Mouse (Mus musculus) liver, embryonic 14.5 days (tissue): ENCODE results near the gene Gm20431.

Experiments
- CTCF ChIP-seq: IDR thresholded peaks from 2 replicates; pipeline ENCODE4 v1.5.1; 2016; ENCODE audit warnings: antibody characterized with exemption, low read depth, control low read depth
- EP300 ChIP-seq: IDR thresholded peaks from 2 replicates; pipeline ENCODE4 v1.6.1; 2016; ENCODE audit warnings: antibody characterized with exemption, low read depth

DNA sequence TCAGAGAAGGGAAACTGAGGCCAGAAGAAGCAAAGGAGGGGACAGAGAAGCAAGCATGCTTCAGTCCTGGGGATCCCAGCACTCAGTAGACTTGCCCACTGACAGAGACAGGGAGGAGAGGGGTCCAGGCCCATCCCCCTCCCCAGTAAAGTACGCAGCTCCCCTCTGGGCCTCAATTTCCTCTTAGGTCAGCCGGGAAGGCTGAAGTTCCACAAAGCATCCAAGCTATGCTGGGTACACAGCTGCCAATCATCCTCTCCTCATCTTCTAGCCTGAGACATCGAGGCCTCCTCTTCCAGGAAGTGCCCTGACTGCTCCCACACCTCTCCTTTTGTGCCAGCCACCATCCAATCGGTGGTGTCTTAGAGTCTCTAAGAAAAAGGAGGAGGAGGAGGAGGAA, 65.0 kb downstream of the Gm20431 start:
- TF ChIP-seq CTCF = no peak
- TF ChIP-seq EP300 = no peak
